In genomic region chr12:52991745-52992144, GRCm38 (mm10) we compare ENCODE assay signal across 17 mouse cellular contexts.
DNase-seq lines count a peak whose midpoint lies in the region; ATAC-seq lines count a peak whose summit lies in the region.
"Had no signal": no experiment of that assay in that cellular context is flagged by ENCODE, and none has a peak within 500 bp of the region (broad histone marks: within the 10 kb centered on the region; RNA-seq: fewer than 3 reads in every experiment).

No protein-coding gene starts in this region.

- no peak overlapping the region for H3K9ac ChIP-seq in forebrain, embryonic 13.5 days
- H3K9ac ChIP-seq in forebrain, embryonic 15.5 days (replicated peaks) = no peak overlapping the region
- H3K9ac ChIP-seq in hindbrain, embryonic 16.5 days (ENCODE audit: low read depth, low read length) = no peak overlapping the region
- H3K9ac ChIP-seq: heart, embryonic 15.5 days; limb, embryonic 13.5 days; midbrain, embryonic 15.5 days had no signal

- no peak overlapping the region for H3K4me3 ChIP-seq in forebrain, embryonic 13.5 days
- H3K4me3 ChIP-seq in forebrain, embryonic 15.5 days = no peak overlapping the region
- H3K4me3 ChIP-seq in hindbrain, embryonic 16.5 days (ENCODE audit: low read length) = no peak overlapping the region
- no peak overlapping the region for H3K4me3 ChIP-seq in hindbrain, embryonic 10.5 days
- H3K4me3 ChIP-seq: heart, embryonic 15.5 days; limb, embryonic 13.5 days; midbrain, embryonic 15.5 days had no signal

- H3K27me3 ChIP-seq in forebrain, embryonic 13.5 days = no peaks in the 10 kb centered on the region
- no peaks in the 10 kb centered on the region for H3K27me3 ChIP-seq in forebrain, embryonic 15.5 days
- H3K27me3 ChIP-seq in hindbrain, embryonic 16.5 days (replicated peaks; ENCODE audit: control insufficient read depth, insufficient read depth, low read length) = no peaks in the 10 kb centered on the region
- H3K27me3 ChIP-seq in hindbrain, embryonic 10.5 days (ENCODE audit: insufficient read depth, poor library complexity, severe bottlenecking) = no peaks in the 10 kb centered on the region
- H3K27me3 ChIP-seq: CH12.LX; heart, embryonic 15.5 days; limb, embryonic 13.5 days; midbrain, embryonic 15.5 days had no signal

- H3K9me3 ChIP-seq in forebrain, embryonic 13.5 days (replicated peaks) = no peaks in the 10 kb centered on the region
- H3K9me3 ChIP-seq in forebrain, embryonic 15.5 days = no peaks in the 10 kb centered on the region
- no peaks in the 10 kb centered on the region for H3K9me3 ChIP-seq in hindbrain, embryonic 16.5 days (ENCODE audit: control insufficient read depth, low read length)
- H3K9me3 ChIP-seq in hindbrain, embryonic 10.5 days = no peaks in the 10 kb centered on the region
- H3K9me3 ChIP-seq: heart, embryonic 15.5 days; limb, embryonic 13.5 days; midbrain, embryonic 15.5 days had no signal

- no peak for DNase-seq in hindbrain, embryonic 10.5 days (ENCODE audit: low spot score)
- DNase-seq in MN1 (ENCODE audit: low spot score) = peak; percentile 42
- DNase-seq in cerebellum, adult 9-10 months = peak; percentile 73
- DNase-seq in ovary, adult 18-20 months (ENCODE audit: low spot score) = no peak
- DNase-seq in adrenal gland, postnatal 25 days = no peak
- DNase-seq: adrenal gland, postnatal 14 days; heart, adult 11 months; kidney, adult 9 months; thymus, adult 18-20 months had no signal

- no peak for ATAC-seq in forebrain, embryonic 13.5 days
- ATAC-seq in forebrain, embryonic 15.5 days (replicated peaks) = no peak
- peak; percentile 63; the same call in 1 of the 2 replicates for ATAC-seq in hindbrain, embryonic 16.5 days
- ATAC-seq: midbrain, embryonic 15.5 days had no signal

- H3K27ac ChIP-seq in forebrain, embryonic 13.5 days = 0 out of 2 replicates have a peak overlapping the region, but pooled peaks have one; percentile 19
- H3K27ac ChIP-seq in forebrain, embryonic 15.5 days (replicated peaks) = no peak overlapping the region
- no peak overlapping the region for H3K27ac ChIP-seq in hindbrain, embryonic 16.5 days (ENCODE audit: low read depth, low read length)
- H3K27ac ChIP-seq in hindbrain, embryonic 10.5 days = no peak overlapping the region
- H3K27ac ChIP-seq: heart, embryonic 15.5 days; limb, embryonic 13.5 days; macrophage; midbrain, embryonic 15.5 days had no signal

- H3K4me2 ChIP-seq in forebrain, embryonic 13.5 days = no peak overlapping the region
- H3K4me2 ChIP-seq in forebrain, embryonic 15.5 days (replicated peaks) = no peak overlapping the region
- H3K4me2 ChIP-seq in hindbrain, embryonic 16.5 days (ENCODE audit: low read length) = no peak overlapping the region
- H3K4me2 ChIP-seq: heart, embryonic 15.5 days; limb, embryonic 13.5 days; midbrain, embryonic 15.5 days had no signal

- H3K4me1 ChIP-seq in forebrain, embryonic 13.5 days = peaks cover 7% of the 10 kb centered on the region
- H3K4me1 ChIP-seq in forebrain, embryonic 15.5 days = 0 out of 2 replicates have a peak, but pooled peaks cover 5% of the 10 kb centered on the region
- no peaks in the 10 kb centered on the region for H3K4me1 ChIP-seq in hindbrain, embryonic 16.5 days (ENCODE audit: control insufficient read depth, insufficient read depth, low read depth, low read length)
- 0 out of 2 replicates have a peak, but pooled peaks cover 7% of the 10 kb centered on the region for H3K4me1 ChIP-seq in hindbrain, embryonic 10.5 days (replicated peaks)
- H3K4me1 ChIP-seq: heart, embryonic 15.5 days had no signal

- no peaks in the 10 kb centered on the region for H3K36me3 ChIP-seq in forebrain, embryonic 13.5 days (ENCODE audit: poor library complexity, severe bottlenecking)
- no peaks in the 10 kb centered on the region for H3K36me3 ChIP-seq in forebrain, embryonic 15.5 days
- H3K36me3 ChIP-seq in hindbrain, embryonic 16.5 days (ENCODE audit: control insufficient read depth, insufficient read depth, low read length) = no peaks in the 10 kb centered on the region
- no peaks in the 10 kb centered on the region for H3K36me3 ChIP-seq in hindbrain, embryonic 10.5 days
- H3K36me3 ChIP-seq: heart, embryonic 15.5 days; limb, embryonic 13.5 days; midbrain, embryonic 15.5 days had no signal

- WGBS in forebrain, embryonic 13.5 days = 72% methylated on average over 6 of the region's 6 CpGs
- WGBS in forebrain, embryonic 15.5 days = 65% methylated on average over 6 of the region's 6 CpGs
- 56% methylated on average over 6 of the region's 6 CpGs for WGBS in hindbrain, embryonic 16.5 days
- 92% methylated on average over 6 of the region's 6 CpGs for WGBS in hindbrain, embryonic 10.5 days

Comparison
In these comparisons a context has a peak if more than half of its experiments do, and no peak if none do; other contexts are left out.
1. DNase-seq: peak in MN1 (single experiment) and cerebellum, adult 9-10 months (single experiment); none in hindbrain, embryonic 10.5 days (single experiment), ovary, adult 18-20 months (single experiment) and adrenal gland, postnatal 25 days (single experiment).